Mouse (Mus musculus) induced T-regulatory cell, adult 2 months (primary cell): Measurements from ENCODE around the gene Nipal3.

Experiments used
- DNase-seq: peaks from one replicate; pipeline ENCODE4 v3.0.0-alpha.2; 2012; ENCODE audit warnings: low read depth

Gene Nipal3

GRCm38 (mm10) chr4:135494521-135495396 lies at the start of gene Nipal3, which contains the start of gene Stpg1:
Gene Nipal3 (minus strand): TSS chr4:135495038.
Gene Stpg1 (plus strand): TSS chr4:135494790.
- DNase-seq = peak; percentile 96

GRCm38 (mm10) chr4:135544284-135544683 lies 49.4 kb upstream of the Nipal3 start:
- DNase-seq = no peak

- DNase-seq = no peak
Observed at GRCm38 (mm10) chr4:135540057-135540456, 45.2 kb upstream of the Nipal3 start.

GRCm38 (mm10) chr4:135539056-135539455 lies 44.2 kb upstream of the Nipal3 start:
- no peak for DNase-seq

GRCm38 (mm10) chr4:135535021-135535420 lies 40.2 kb upstream of the Nipal3 start:
- no peak for DNase-seq

GRCm38 (mm10) chr4:135533001-135533400 lies 38.2 kb upstream of the Nipal3 start:
- DNase-seq = no peak

- DNase-seq = no peak
Observed at GRCm38 (mm10) chr4:135531771-135532613, 37.2 kb upstream of the Nipal3 start.

- DNase-seq = no peak
Observed at GRCm38 (mm10) chr4:135531236-135531635, 36.4 kb upstream of the Nipal3 start.

GRCm38 (mm10) chr4:135530270-135530669 lies 35.4 kb upstream of the Nipal3 start:
- DNase-seq = no peak

GRCm38 (mm10) chr4:135526039-135526710 lies 31.3 kb upstream of the Nipal3 start:
- DNase-seq = no peak

- DNase-seq = no peak
Observed at GRCm38 (mm10) chr4:135525057-135525456, 30.2 kb upstream of the Nipal3 start.

- DNase-seq = no peak
Observed at GRCm38 (mm10) chr4:135523939-135524338, 29.1 kb upstream of the Nipal3 start.

- DNase-seq = peak; percentile 51
Observed at GRCm38 (mm10) chr4:135520421-135520820, 25.6 kb upstream of the Nipal3 start.

GRCm38 (mm10) chr4:135518135-135518534 lies 23.3 kb upstream of the Nipal3 start:
- DNase-seq = no peak

- peak; percentile 77 for DNase-seq
Observed at GRCm38 (mm10) chr4:135516351-135517316, 21.8 kb upstream of the Nipal3 start.

- no peak for DNase-seq
Observed at GRCm38 (mm10) chr4:135514925-135515324, 20.1 kb upstream of the Nipal3 start.

- DNase-seq = no peak
Observed at GRCm38 (mm10) chr4:135513865-135514264, 19.0 kb upstream of the Nipal3 start.

- no peak for DNase-seq
Observed at GRCm38 (mm10) chr4:135509515-135509914, 14.7 kb upstream of the Nipal3 start.

- DNase-seq = peak; percentile 84
Observed at GRCm38 (mm10) chr4:135508419-135509039, 13.7 kb upstream of the Nipal3 start.

GRCm38 (mm10) chr4:135507547-135508350 lies 12.9 kb upstream of the Nipal3 start:
- DNase-seq = peak; percentile 75
